In genomic region chr14:104038628-104039325, GRCm38 (mm10) we compare ENCODE assay signal across 7 mouse cellular contexts.
DNase-seq lines count a peak whose midpoint lies in the region; ATAC-seq lines count a peak whose summit lies in the region.

No protein-coding gene starts in this region.

- H3K4me1 ChIP-seq in forebrain, embryonic 13.5 days = no peaks in the 10 kb centered on the region
- peaks cover 7% of the 10 kb centered on the region; the same call in 1 of the 2 replicates for H3K4me1 ChIP-seq in hindbrain, embryonic 13.5 days (replicated peaks)

- peak overlapping the region; percentile 40; the same call in 1 of the 2 replicates for H3K4me2 ChIP-seq in forebrain, embryonic 13.5 days
- H3K4me2 ChIP-seq in hindbrain, embryonic 13.5 days = peak overlapping the region; percentile 37

- peak; percentile 93 for ATAC-seq in forebrain, embryonic 13.5 days
- ATAC-seq in hindbrain, embryonic 13.5 days (ENCODE audit: low FRiP score) = peak; percentile 74

- no peaks in the 10 kb centered on the region for H3K36me3 ChIP-seq in forebrain, embryonic 13.5 days (ENCODE audit: poor library complexity, severe bottlenecking)
- H3K36me3 ChIP-seq in hindbrain, embryonic 13.5 days = no peaks in the 10 kb centered on the region

- WGBS in forebrain, embryonic 13.5 days = 10% methylated on average over 13 of the region's 13 CpGs
- 11% methylated on average over 13 of the region's 13 CpGs for WGBS in hindbrain, embryonic 13.5 days

- no peaks in the 10 kb centered on the region for H3K9me3 ChIP-seq in forebrain, embryonic 13.5 days (replicated peaks)
- no peaks in the 10 kb centered on the region for H3K9me3 ChIP-seq in hindbrain, embryonic 13.5 days

- no peak overlapping the region for H3K27ac ChIP-seq in forebrain, embryonic 13.5 days
- no peak overlapping the region for H3K27ac ChIP-seq in hindbrain, embryonic 13.5 days

- no peak overlapping the region for H3K9ac ChIP-seq in forebrain, embryonic 13.5 days
- H3K9ac ChIP-seq in hindbrain, embryonic 13.5 days = no peak overlapping the region

- peak; percentile 62 for DNase-seq in R1 (ENCODE audit: low read depth, low spot score)
- DNase-seq in c-Kit-positive CD71-positive TER-119-positive erythroid progenitor cells, embryonic 14.5 days (ENCODE audit: low spot score) = peak; percentile 9
- DNase-seq in layer of hippocampus, adult 9-11 months = peak; percentile 26
- peak; percentile 51 for DNase-seq in lung, postnatal 36 days
- DNase-seq in right cerebral cortex, postnatal 25 days = peak; percentile 60

- no peak overlapping the region for H3K4me3 ChIP-seq in forebrain, embryonic 13.5 days
- no peak overlapping the region for H3K4me3 ChIP-seq in hindbrain, embryonic 13.5 days

- H3K27me3 ChIP-seq in forebrain, embryonic 13.5 days = peaks cover 22% of the 10 kb centered on the region
- H3K27me3 ChIP-seq in hindbrain, embryonic 13.5 days = peaks cover 3% of the 10 kb centered on the region; the same call in 1 of the 2 replicates

Comparison
In these comparisons a context has a peak if more than half of its experiments do, and no peak if none do; other contexts are left out.
1. DNase-seq: peak in every context shown above with its lines; median percentile 62 in R1; 60 in right cerebral cortex, postnatal 25 days; 51 in lung, postnatal 36 days; 26 in layer of hippocampus, adult 9-11 months; 9 in c-Kit-positive CD71-positive TER-119-positive erythroid progenitor cells, embryonic 14.5 days.